Mouse (Mus musculus) lung, adult 2 months (tissue): ENCODE data around the gene Slc13a2.

ENCODE experiments used
- CTCF ChIP-seq: fragments of 200-500 bp; IDR thresholded peaks from 2 replicates; pipeline ENCODE4 v1.5.1; 2011; ENCODE audit warnings: mild to moderate bottlenecking, low read length, control low read depth; ENCODE audit not compliant: insufficient read depth
- POLR2A ChIP-seq: fragments of 200-500 bp; IDR thresholded peaks from 2 replicates; pipeline ENCODE4 v1.6.1; 2011; ENCODE audit warnings: low read depth, mild to moderate bottlenecking, control low read depth, low read length, borderline replicate concordance; ENCODE audit errors: extremely low read depth

DNA sequence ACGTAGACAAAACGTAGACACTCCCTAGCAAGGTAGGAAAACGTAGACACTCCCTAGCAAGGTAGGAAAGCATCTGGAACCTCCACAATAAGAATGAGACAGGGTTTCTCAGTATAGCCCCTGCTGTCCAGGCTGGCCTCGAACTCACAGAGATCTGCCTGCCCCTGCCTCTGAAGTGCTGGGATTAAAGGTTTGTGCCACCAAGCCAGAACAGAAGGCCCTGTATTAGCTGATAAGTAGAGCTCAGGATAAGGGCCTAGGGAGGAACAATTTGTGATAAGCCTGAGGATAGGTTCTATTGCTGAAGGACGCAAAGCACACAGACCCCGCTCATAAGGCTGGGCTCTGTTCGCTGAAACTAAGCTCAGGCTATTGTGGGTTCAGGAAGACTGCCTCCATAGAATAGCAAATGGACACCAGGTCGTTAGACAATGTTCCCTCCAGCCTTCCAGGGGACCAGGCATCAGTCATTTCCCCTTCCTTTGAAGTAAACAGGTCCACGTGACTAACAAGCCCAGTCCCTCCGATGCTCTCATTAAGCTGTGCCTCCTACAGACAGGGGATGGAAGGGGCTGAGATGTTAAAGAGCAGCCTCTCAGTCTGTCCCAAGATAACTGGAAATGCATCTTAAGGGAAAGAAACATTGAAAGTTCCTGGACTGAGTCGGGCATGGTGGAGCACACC lies 8.3 kb upstream of the Slc13a2 start:
- TF ChIP-seq CTCF (no peak), POLR2A (no peak)
